Mouse (Mus musculus): ENCODE measurements at regions not wholly inside any gene's neighbourhood (a gene's known extent, or its start where the extent isn't known, plus 50 kb on each side); places are given as distances from the start of the nearest gene placed in this dataset.

DNA sequence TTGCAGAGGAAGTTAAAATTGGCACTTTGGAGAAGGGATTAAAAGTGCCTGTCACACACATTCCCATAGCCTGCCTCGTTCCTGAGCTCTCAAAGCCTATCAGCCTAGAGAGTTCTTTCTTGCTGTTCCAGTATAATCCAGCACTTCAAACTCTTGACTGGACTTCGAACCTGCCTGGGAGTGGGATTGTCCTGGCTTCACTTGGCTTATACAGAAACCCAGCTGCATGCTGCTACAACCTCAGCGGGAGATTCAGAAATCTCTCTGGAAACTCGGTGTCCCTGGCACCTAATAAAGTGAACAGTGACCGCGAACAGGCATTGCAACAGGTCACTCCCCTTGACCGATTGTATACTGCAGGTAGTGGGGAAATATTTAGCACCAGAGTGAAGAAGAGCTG lies 149.1 kb upstream of the Mast4 start:
- no peak overlapping the region for H3K9ac ChIP-seq (ENCODE audit: insufficient read depth, low read depth)
- in situ Hi-C loops (cut with MboI; ENCODE audit: low pct_ligation_motif_present, low pct_unique_long_range_greater_than_20kb, low sequenced_read_pairs), result no loop called here

DNA sequence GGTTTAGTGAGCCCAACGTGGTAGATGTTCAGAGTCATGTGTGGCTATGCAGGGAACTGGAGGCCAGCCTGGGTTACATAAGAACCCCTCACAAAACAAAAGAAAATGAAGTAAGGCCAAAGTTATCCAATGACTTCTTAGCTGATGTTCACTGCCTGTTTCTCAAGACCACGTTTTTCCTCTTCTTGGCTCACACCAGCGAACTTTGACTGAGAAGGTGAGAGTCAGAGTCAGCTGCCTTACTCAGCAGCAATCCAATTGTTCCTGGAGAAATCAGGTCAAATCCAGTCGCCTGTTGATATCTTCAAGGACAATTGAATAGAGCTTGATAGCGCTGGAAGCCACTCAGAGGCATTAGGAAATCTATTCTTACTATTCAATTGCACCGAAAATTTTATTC lies 142.0 kb upstream of the Mast4 start:
- H3K79me2 ChIP-seq (replicated peaks; ENCODE audit: control insufficient read depth, extremely low read depth, insufficient read depth, poor library complexity, severe bottlenecking), result no peaks in the 10 kb centered on the region
- no peaks in the 10 kb centered on the region for H3K36me3 ChIP-seq (replicated peaks in 1 of 2; ENCODE audit: control insufficient read depth in 1 of 2, insufficient read depth in 1 of 2, low read length in 1 of 2)
- H3K4me2 ChIP-seq (ENCODE audit: insufficient read depth, low read depth, poor library complexity, severe bottlenecking), result no peak overlapping the region
- no peak for DNase-seq (ENCODE audit: extremely low read depth)
- H3K9me3 ChIP-seq (replicated peaks; ENCODE audit: low read length), result no peaks in the 10 kb centered on the region
- no peak overlapping the region for H3K4me3 ChIP-seq (replicated peaks in 1 of 3; ENCODE audit: low read depth in 2 of 3, low read length in 2 of 3, poor library complexity in 1 of 3)
- dilution Hi-C loops (cut with MboI; ENCODE audit: extremely low pct_ligation_motif_present, extremely low pct_unique_long_range_greater_than_20kb, low sequenced_read_pairs), result no loop called here
- peaks cover 0 to 25% of the 10 kb centered on the region in 2 experiments; a peak in 2 of 4 replicates for H3K4me1 ChIP-seq (ENCODE audit: control insufficient read depth in 1 of 2, insufficient read depth in 2 of 2)
- in situ Hi-C loops (cut with MboI; ENCODE audit: low pct_ligation_motif_present, low pct_unique_long_range_greater_than_20kb, low sequenced_read_pairs), result no loop called here
- no peak overlapping the region for H3K27ac ChIP-seq (ENCODE audit: insufficient read depth, low read depth)
- TF ChIP-seq RAD21 (IDR thresholded peaks at IDR 0.05; ENCODE audit: low read depth, low read length), result no peak
- TF ChIP-seq ZKSCAN1 (IDR thresholded peaks at IDR 0.05; ENCODE audit: borderline replicate concordance, low read depth, low read length), result no peak
- no peaks in the 10 kb centered on the region for H3K27me3 ChIP-seq (replicated peaks)
- no peak overlapping the region for H3K9ac ChIP-seq (ENCODE audit: insufficient read depth, low read depth)

More for the DNA sequence above, 149.1 kb upstream of the Mast4 start:
- Histone ChIP-seq H3K4me3 (replicated peaks in 1 of 3; ENCODE audit: low read depth in 2 of 3, low read length in 2 of 3, poor library complexity in 1 of 3) (no peak overlapping the region), H3K27me3 (replicated peaks) (no peaks in the 10 kb centered on the region), H3K27ac (ENCODE audit: insufficient read depth, low read depth) (no peak overlapping the region), H3K79me2 (replicated peaks; ENCODE audit: control insufficient read depth, extremely low read depth, insufficient read depth, poor library complexity, severe bottlenecking) (no peaks in the 10 kb centered on the region), H3K4me2 (ENCODE audit: insufficient read depth, low read depth, poor library complexity, severe bottlenecking) (no peak overlapping the region), H3K36me3 (replicated peaks in 1 of 2; ENCODE audit: control insufficient read depth in 1 of 2, insufficient read depth in 1 of 2, low read length in 1 of 2) (no peaks in the 10 kb centered on the region), H3K9me3 (replicated peaks; ENCODE audit: low read length) (no peaks in the 10 kb centered on the region), H3K4me1 (ENCODE audit: control insufficient read depth in 1 of 2, insufficient read depth in 2 of 2) (no peaks in the 10 kb centered on the region)
- TF ChIP-seq KAT2A (IDR thresholded peaks at IDR 0.05; ENCODE audit: insufficient replicate concordance, low read length) (no peak), IRF4 (IDR thresholded peaks at IDR 0.05; ENCODE audit: low read depth, low read length) (no peak), JUND (conservative IDR thresholded peaks at IDR 0.05; ENCODE audit: low read depth, low read length) (no peak), E2F4 (IDR thresholded peaks at IDR 0.05; ENCODE audit: insufficient replicate concordance, low read depth, low read length) (no peak), MEF2A (IDR thresholded peaks at IDR 0.05; ENCODE audit: borderline replicate concordance, low read depth, low read length) (no peak), POLR2A (IDR thresholded peaks at IDR 0.05; ENCODE audit: low read depth, low read length) (no peak), ELF1 (IDR thresholded peaks at IDR 0.05; ENCODE audit: low read depth, low read length) (no peak), USF2 (conservative IDR thresholded peaks at IDR 0.05; ENCODE audit: low read depth, low read length) (no peak), NRF1 (IDR thresholded peaks at IDR 0.05; ENCODE audit: low read depth, low read length) (no peak), UBTF (IDR thresholded peaks at IDR 0.05; ENCODE audit: low read depth, low read length) (no peak), ZNF384 (IDR thresholded peaks at IDR 0.05; ENCODE audit: low read depth, low read length) (no peak), MAZ (IDR thresholded peaks at IDR 0.05; ENCODE audit: low read depth, low read length) (no peak), JUN (IDR thresholded peaks at IDR 0.05; ENCODE audit: insufficient read depth, low read depth, low read length) (no peak), GABPA (IDR thresholded peaks at IDR 0.05; ENCODE audit: insufficient replicate concordance, low read depth, low read length) (no peak), BHLHE40 (IDR thresholded peaks at IDR 0.05; ENCODE audit: low read depth, low read length) (no peak), NELFE (IDR thresholded peaks at IDR 0.05; ENCODE audit: low read depth, low read length) (no peak), CHD1 (IDR thresholded peaks at IDR 0.05; ENCODE audit: low read depth, low read length) (no peak), RAD21 (IDR thresholded peaks at IDR 0.05; ENCODE audit: low read depth, low read length) (no peak), MYC (IDR thresholded peaks at IDR 0.05; ENCODE audit: low read depth, low read length) (no peak), CTCF (conservative IDR thresholded peaks at IDR 0.05 in 1 of 2, IDR thresholded peaks at IDR 0.05 in 1 of 2; ENCODE audit: low read depth in 2 of 2, low read length in 2 of 2) (no peak)
- dilution Hi-C loops (cut with MboI; ENCODE audit: extremely low pct_ligation_motif_present, extremely low pct_unique_long_range_greater_than_20kb, low sequenced_read_pairs), result no loop called here
- DNase-seq (ENCODE audit: extremely low read depth), result no peak
